Mouse (Mus musculus): ENCODE data around the gene Gm20820. TPM values are rescaled to one million over a fixed set of nuclear protein-coding genes. Genes with fewer than 3 reads are reported as not detected.
"Not testable (repeated sequence)": the region's sequence is repeated elsewhere in the genome, so short reads cannot be mapped to it uniquely, and the experiment has no call there.

Gene Gm20820
- polyA plus RNA-seq (2015; fragmentation: Nextera tagmentation; extraction: Ambion mirVana): not detected in 2 replicates

DNA sequence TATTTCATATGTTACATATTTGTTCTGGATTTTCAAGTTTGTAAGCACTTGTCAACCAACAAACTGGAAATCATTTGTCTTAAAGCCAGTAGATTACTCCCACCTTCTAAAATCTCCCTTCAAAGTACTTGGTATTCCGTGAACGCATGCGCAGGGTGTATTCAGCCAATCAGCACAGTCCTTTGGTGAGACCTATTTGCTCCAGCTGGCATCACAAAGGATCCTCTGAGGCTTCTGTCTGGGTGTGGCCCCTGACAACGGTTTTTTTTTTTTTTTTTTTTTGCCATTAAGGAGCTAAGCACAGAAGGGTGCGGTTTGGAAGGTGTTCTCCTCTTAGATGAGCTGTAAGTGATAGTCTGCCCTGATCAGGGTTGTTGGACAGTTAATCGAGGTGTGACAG lies at the start of gene Gm20820:
Gene Gm20820, plus strand, starts transcription at position 301 of the 400 bp plus-strand sequence.
- not testable (repeated sequence) for H3K9ac ChIP-seq (ENCODE audit: low read depth, low read length); H3K36me3 ChIP-seq (ENCODE audit: control insufficient read depth, insufficient read depth, low read length); ATAC-seq; H3K27ac ChIP-seq (ENCODE audit: low read depth, low read length); H3K4me2 ChIP-seq (ENCODE audit: low read length); H3K9me3 ChIP-seq (ENCODE audit: control insufficient read depth, low read length); H3K4me1 ChIP-seq (ENCODE audit: control insufficient read depth, insufficient read depth, low read depth, low read length); H3K27me3 ChIP-seq (replicated peaks; ENCODE audit: control insufficient read depth, insufficient read depth, low read length); H3K4me3 ChIP-seq (ENCODE audit: low read length)
- no CpG with 5 or more reads among the region's 6 CpGs for WGBS

Data from hindbrain, embryonic 16.5 days (tissue).